Mouse (Mus musculus) CH12.LX (cell line): Measurements from ENCODE around the gene Adra1b. TPM values are rescaled to one million over a fixed set of nuclear protein-coding genes. Genes with fewer than 3 reads are reported as not detected.
A peak's percentile ranks its signal among the peaks of the same experiment; 100 is the strongest.

Source experiments
- DNase-seq: peaks from one replicate; pipeline ENCODE4 v3.0.0-alpha.2; 2013; ENCODE audit errors: extremely low read depth
- H3K27ac ChIP-seq: 2 replicates; pipeline ENCODE4 v1.5.1; 2012; ENCODE audit warnings: low read depth, mild to moderate bottlenecking, control low read depth, moderate library complexity; ENCODE audit not compliant: insufficient read depth
- H3K27me3 ChIP-seq: replicated peaks from 2 replicates; pipeline ENCODE3; 2012; ENCODE audit warnings: inconsistent platforms
- H3K36me3 ChIP-seq, 2 experiments: replicated peaks in 1 of 2; 2 replicates each; pipeline versions ENCODE3 to v1.6.1; 2012; ENCODE audit warnings: inconsistent platforms in 1 of 2, low read length in 1 of 2, mild to moderate bottlenecking in 1 of 2, mixed read lengths in 1 of 2, moderate library complexity in 1 of 2; ENCODE audit not compliant: control insufficient read depth in 1 of 2, insufficient read depth in 1 of 2
- H3K4me1 ChIP-seq, 2 experiments: 2 replicates each; pipeline ENCODE4 v1.6.1; 2012; ENCODE audit warnings: inconsistent platforms in 1 of 2, moderate library complexity in 1 of 2; ENCODE audit not compliant: insufficient read depth in 2 of 2, control insufficient read depth in 1 of 2
- H3K4me2 ChIP-seq: 2 replicates; pipeline ENCODE4 v1.6.1; 2012; ENCODE audit warnings: low read depth, mild to moderate bottlenecking, control low read depth; ENCODE audit not compliant: poor library complexity, insufficient read depth, severe bottlenecking
- H3K4me3 ChIP-seq, 3 experiments: fragments of 150-350 bp in 1 of 3; sonication (generic) in 1 of 3; replicated peaks in 1 of 3; 2 replicates each; pipeline versions ENCODE3 to v1.5.1; 2011 to 2012; ENCODE audit warnings: low read depth in 2 of 3, low read length in 2 of 3, mild to moderate bottlenecking in 2 of 3, moderate library complexity in 2 of 3, control low read depth in 1 of 3, improper control_type of control experiment in 1 of 3, inconsistent platforms in 1 of 3, mixed read lengths in 1 of 3; ENCODE audit not compliant: poor library complexity in 1 of 3
- H3K79me2 ChIP-seq: replicated peaks from 2 replicates; pipeline ENCODE4 v1.6.1; 2012; ENCODE audit warnings: mild to moderate bottlenecking, moderate library complexity; ENCODE audit not compliant: control insufficient read depth, poor library complexity, insufficient read depth, severe bottlenecking; ENCODE audit errors: extremely low read depth
- H3K9ac ChIP-seq: 2 replicates; pipeline ENCODE4 v1.6.1; 2012; ENCODE audit warnings: low read depth, mild to moderate bottlenecking, control low read depth, moderate library complexity; ENCODE audit not compliant: insufficient read depth
- H3K9me3 ChIP-seq: replicated peaks from 2 replicates; pipeline ENCODE3; 2012; ENCODE audit warnings: low read length, inconsistent platforms, mixed read lengths
- BHLHE40 ChIP-seq: IDR thresholded peaks from 2 replicates; pipeline ENCODE4 v1.6.1; 2011; ENCODE audit warnings: mild to moderate bottlenecking, low read depth, low read length, improper control_type of control experiment
- CHD2 ChIP-seq: IDR thresholded peaks from 2 replicates; pipeline ENCODE4 v1.6.1; 2011; ENCODE audit warnings: low read length, improper control_type of control experiment
- ELF1 ChIP-seq: IDR thresholded peaks from 2 replicates; pipeline ENCODE4 v1.6.1; 2014; ENCODE audit warnings: low read depth, mild to moderate bottlenecking, inconsistent platforms, low read length, improper control_type of control experiment
- EP300 ChIP-seq: IDR thresholded peaks from 2 replicates; pipeline ENCODE4 v1.6.1; 2011; ENCODE audit warnings: low read length, improper control_type of control experiment
- ETS1 ChIP-seq: conservative IDR thresholded peaks from 2 replicates; pipeline ENCODE4 v1.6.1; 2012; ENCODE audit warnings: low read depth, mild to moderate bottlenecking, inconsistent platforms, low read length, improper control_type of control experiment, moderate library complexity
- IRF4 ChIP-seq: IDR thresholded peaks from 2 replicates; pipeline ENCODE4 v1.6.1; 2014; ENCODE audit warnings: low read depth, mild to moderate bottlenecking, inconsistent platforms, low read length, improper control_type of control experiment
- JUN ChIP-seq: IDR thresholded peaks from 2 replicates; pipeline ENCODE4 v1.6.1; 2011; ENCODE audit warnings: low read depth, mild to moderate bottlenecking, low read length, improper control_type of control experiment, moderate library complexity; ENCODE audit not compliant: insufficient read depth
- KAT2A ChIP-seq: IDR thresholded peaks from 2 replicates; pipeline ENCODE4 v1.6.1; 2012; ENCODE audit warnings: low read length, improper control_type of control experiment, inconsistent platforms; ENCODE audit not compliant: insufficient replicate concordance
- MAFK ChIP-seq: IDR thresholded peaks from 2 replicates; pipeline ENCODE4 v1.6.1; 2011; ENCODE audit warnings: low read length, improper control_type of control experiment; ENCODE audit not compliant: insufficient replicate concordance
- MEF2A ChIP-seq: IDR thresholded peaks from 2 replicates; pipeline ENCODE4 v1.6.1; 2014; ENCODE audit warnings: low read depth, mild to moderate bottlenecking, inconsistent platforms, low read length, improper control_type of control experiment, borderline replicate concordance
- NRF1 ChIP-seq: IDR thresholded peaks from 2 replicates; pipeline ENCODE4 v1.6.1; 2014; ENCODE audit warnings: low read depth, mild to moderate bottlenecking, inconsistent platforms, low read length, improper control_type of control experiment, moderate library complexity
- PAX5 ChIP-seq: IDR thresholded peaks from 2 replicates; pipeline ENCODE4 v1.6.1; 2012; ENCODE audit warnings: low read length, inconsistent platforms, mixed read lengths
- POLR2A ChIP-seq: IDR thresholded peaks from 2 replicates; pipeline ENCODE4 v1.6.1; 2011; ENCODE audit warnings: low read depth, mild to moderate bottlenecking, improper control_type of control experiment, low read length
- RAD21 ChIP-seq: IDR thresholded peaks from 2 replicates; pipeline ENCODE4 v1.6.1; 2011; ENCODE audit warnings: low read depth, mild to moderate bottlenecking, low read length, improper control_type of control experiment, moderate library complexity
- SIN3A ChIP-seq: IDR thresholded peaks from 2 replicates; pipeline ENCODE4 v1.6.1; 2012; ENCODE audit warnings: low read length, improper control_type of control experiment, inconsistent platforms
- TBP ChIP-seq: conservative IDR thresholded peaks from 2 replicates; pipeline ENCODE4 v1.6.1; 2011; ENCODE audit warnings: low read depth, low read length, improper control_type of control experiment
- TCF12 ChIP-seq: IDR thresholded peaks from 2 replicates; pipeline ENCODE4 v1.6.1; 2014; ENCODE audit warnings: low read depth, mild to moderate bottlenecking, inconsistent platforms, low read length, improper control_type of control experiment
- USF2 ChIP-seq: conservative IDR thresholded peaks from 2 replicates; pipeline ENCODE4 v1.6.1; 2011; ENCODE audit warnings: low read depth, low read length, improper control_type of control experiment
- ZKSCAN1 ChIP-seq: IDR thresholded peaks from 2 replicates; pipeline ENCODE4 v1.6.1; 2012; ENCODE audit warnings: low read depth, inconsistent platforms, low read length, improper control_type of control experiment, borderline replicate concordance
- dilution Hi-C: fragments of 300-500 bp; cut with MboI; formaldehyde crosslinking; loops from 2 replicates; pipeline ENCODE4 v1.14.3; 2020; ENCODE audit warnings: low sequenced_read_pairs; ENCODE audit not compliant: extremely low pct_unique_long_range_greater_than_20kb, extremely low pct_ligation_motif_present
- in situ Hi-C: fragments of 300-500 bp; cut with MboI; formaldehyde crosslinking; loops from 3 replicates; pipeline ENCODE4 v1.14.3; 2019; ENCODE audit warnings: low sequenced_read_pairs, low pct_ligation_motif_present, low pct_unique_long_range_greater_than_20kb, mixed read lengths
- polyA plus RNA-seq: library from polyadenylated mRNA; unstranded; fragments of >175 nt; gene quantifications from 2 replicates; pipeline ENCODE4 v1.2.1, GENCODE M21; 2012; ENCODE audit warnings: low read depth; ENCODE audit not compliant: insufficient read length
- total RNA-seq, 2 experiments: library from RNA; depleted of rRNA; stranded (reverse); fragments of 300-350 nt in 1 of 2; fragments of >200 nt in 1 of 2; gene quantifications; 2 replicates each; pipeline ENCODE4 v1.2.3; 2012 to 2014

Adra1b gene
- total and polyA plus RNA-seq, 3 experiments = not detected

DNA sequence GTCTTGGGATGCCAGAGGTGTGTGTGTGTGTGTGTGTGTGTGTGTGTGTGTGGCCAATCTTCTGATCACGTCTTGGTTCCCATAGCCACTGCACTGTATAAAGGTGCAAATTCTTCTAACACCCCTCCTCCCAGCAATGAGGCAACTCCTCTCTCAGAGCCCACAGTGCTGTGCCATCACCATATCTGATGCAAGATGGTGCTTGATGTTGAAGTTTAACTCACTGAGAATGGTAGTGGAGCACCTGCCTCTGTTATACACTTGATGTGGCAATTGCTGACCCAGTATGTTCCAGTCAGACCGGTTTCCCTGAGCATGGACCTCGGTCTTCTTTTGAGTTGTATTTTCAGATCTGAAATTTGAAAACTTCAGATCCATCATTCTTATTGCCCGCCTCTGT lies 130.9 kb downstream of the Adra1b start:
- Histone ChIP-seq H3K4me3 (no peak overlapping the region), H3K4me2 (no peak overlapping the region), H3K4me1 (peaks cover 0 to 13% of the 10 kb centered on the region in 2 experiments; a peak in 2 of 4 replicates), H3K36me3 (no peaks in the 10 kb centered on the region), H3K79me2 (no peaks in the 10 kb centered on the region), H3K27ac (no peak overlapping the region), H3K27me3 (peaks cover 18% of the 10 kb centered on the region), H3K9me3 (no peaks in the 10 kb centered on the region), H3K9ac (no peak overlapping the region)
- dilution Hi-C loops (no loop called here), in situ Hi-C loops (loop anchor here (5.0 to 25.0 kb wide), 2 partner anchors 557 to 792 kb away; no protein-coding TSS in a partner anchor)
- DNase-seq = no peak
- no peak for TF ChIP-seq TCF12
- no peak for TF ChIP-seq NRF1
- no peak for TF ChIP-seq ETS1
- TF ChIP-seq RAD21 = no peak
- TF ChIP-seq SIN3A = no peak
- no peak for TF ChIP-seq PAX5
- no peak for TF ChIP-seq EP300
- no peak for TF ChIP-seq JUN
- no peak for TF ChIP-seq KAT2A
- no peak for TF ChIP-seq ELF1
- no peak for TF ChIP-seq TBP
- no peak for TF ChIP-seq MEF2A
- no peak for TF ChIP-seq USF2
- no peak for TF ChIP-seq POLR2A
- TF ChIP-seq ZKSCAN1 = no peak
- no peak for TF ChIP-seq BHLHE40

DNA sequence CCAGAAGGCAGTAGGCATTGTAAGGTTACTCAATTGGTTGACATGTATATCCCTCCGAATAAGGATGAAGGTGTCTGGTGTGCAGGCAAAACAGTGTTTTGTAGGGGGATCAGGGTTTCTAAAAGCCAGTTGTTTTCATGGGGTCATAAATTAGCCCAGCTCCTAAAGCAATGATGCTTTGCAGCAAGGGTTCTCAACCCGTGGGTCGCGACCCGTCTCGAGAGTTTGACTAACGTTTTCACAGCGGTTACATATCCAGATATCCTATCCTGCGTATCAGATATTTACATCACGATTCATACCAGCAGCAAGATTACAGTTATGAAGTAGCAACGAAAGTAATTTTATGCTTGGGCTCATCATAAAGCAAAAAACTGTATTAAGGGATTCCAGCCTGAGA lies 133.3 kb downstream of the Adra1b start:
- Histone ChIP-seq H3K9ac (no peak overlapping the region), H3K27ac (no peak overlapping the region), H3K79me2 (no peaks in the 10 kb centered on the region), H3K9me3 (no peaks in the 10 kb centered on the region), H3K27me3 (peaks cover 32% of the 10 kb centered on the region), H3K36me3 (no peaks in the 10 kb centered on the region), H3K4me1 (peaks cover 0 to 13% of the 10 kb centered on the region in 2 experiments; a peak in 2 of 4 replicates), H3K4me2 (no peak overlapping the region), H3K4me3 (no peak overlapping the region)
- dilution Hi-C loops (no loop called here), in situ Hi-C loops (loop anchor here (25.0 kb wide), 1 partner anchor 795 kb away; no protein-coding TSS in a partner anchor)
- DNase-seq = no peak
- TF ChIP-seq CHD2 = peak; percentile 80; the same call in 1 of the 2 replicates
- TF ChIP-seq MAFK = no peak
- TF ChIP-seq IRF4 = no peak
